Mouse (Mus musculus): ENCODE results near the gene Nipsnap2.

The Nipsnap2 gene

DNA sequence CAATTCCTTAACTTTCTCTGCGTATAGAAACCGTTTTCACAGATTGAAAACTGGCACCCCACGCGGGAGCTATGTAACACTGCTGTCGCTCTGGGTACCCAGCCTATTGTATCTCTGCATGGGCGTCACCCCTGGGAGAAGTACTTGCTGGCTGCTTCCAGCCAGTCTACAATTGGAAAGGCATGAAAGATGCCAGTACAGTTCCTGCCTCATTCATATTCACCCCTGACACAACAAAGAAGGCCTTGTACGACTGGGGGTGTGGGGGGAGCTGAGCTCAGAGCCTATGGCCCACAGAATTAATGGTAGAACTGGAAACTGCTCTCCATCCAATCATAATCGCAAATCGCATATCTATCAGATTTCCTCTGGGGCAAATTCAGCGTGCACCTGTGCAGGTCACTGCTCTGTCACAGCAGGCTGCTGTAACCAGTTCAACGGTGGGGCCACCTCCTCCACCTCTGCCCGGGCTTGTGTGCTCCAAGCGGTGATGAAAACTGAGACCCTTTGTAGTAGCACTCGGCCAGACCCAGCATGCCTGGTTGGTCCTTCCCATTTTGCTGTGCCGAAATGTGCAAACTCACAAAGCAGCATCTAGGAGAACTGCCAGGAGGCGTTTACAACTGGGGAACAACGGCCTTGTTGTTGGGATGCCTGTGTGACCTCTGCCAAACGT, 37.1 kb downstream of the Nipsnap2 start:
- 48% methylated on average over 18 of the region's 18 CpGs for WGBS

DNA sequence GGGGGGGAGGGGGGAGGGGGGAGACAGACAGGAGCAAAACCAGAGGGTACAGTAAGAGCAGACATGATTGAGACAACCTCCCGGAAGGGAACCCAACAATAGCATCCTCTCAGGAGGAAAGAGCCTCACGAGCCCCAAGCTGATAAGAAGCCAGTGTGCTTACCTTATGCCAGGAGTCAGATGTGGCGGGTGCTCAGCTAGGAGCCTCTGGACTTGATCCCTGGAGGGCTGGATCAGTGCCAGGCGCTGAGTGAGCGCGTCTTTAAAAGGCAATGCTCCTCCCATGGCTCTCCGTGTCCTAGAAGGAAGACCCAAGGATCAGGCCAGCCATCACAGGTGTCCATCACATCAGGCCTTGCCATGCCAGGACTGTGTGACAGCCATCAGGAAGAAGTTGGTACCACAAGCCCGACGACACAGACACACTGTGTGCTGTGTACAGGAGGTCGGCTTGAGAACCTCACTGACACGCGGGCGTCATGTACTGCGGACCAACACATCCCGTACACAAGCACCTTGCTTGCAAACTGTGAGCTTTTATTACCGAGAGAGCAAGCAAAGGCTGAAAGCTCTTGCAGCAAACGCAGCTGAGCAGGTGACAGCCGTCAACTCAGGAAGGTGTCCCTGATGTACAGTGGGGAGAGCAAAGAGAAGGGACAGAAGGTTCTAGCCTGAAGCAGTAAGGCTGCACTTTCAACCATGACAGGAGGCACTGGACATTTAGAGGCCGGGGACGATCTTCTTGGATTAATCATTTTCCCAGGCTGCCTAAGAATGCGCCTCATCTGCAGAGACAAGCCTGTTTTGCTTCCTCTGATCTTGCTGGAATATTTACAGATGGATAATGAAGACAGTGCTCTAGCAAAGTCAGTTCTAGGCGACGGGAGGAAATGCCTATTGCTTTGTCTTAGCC, 45.8 kb downstream of the Nipsnap2 start:
- 87% methylated on average over 23 of the region's 23 CpGs for WGBS

DNA sequence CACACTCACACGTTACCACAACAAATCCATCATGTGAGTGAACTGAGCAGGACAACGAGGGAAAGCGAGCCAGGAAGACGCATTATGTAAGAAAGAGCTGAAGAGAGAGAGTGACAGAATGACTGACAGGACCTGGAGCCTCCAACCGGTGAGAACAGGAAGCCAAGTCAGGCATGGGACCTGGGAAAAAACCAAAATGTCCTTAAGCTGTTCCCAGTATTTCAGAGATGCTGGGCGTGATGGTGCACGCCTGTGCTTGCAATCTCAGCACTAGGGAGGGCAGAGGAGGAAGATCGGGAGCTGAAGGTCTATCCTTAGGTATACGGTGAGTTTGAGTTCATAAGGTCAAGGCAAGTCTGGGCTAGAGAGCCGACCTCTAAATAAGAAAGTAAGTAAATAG, 47.6 kb downstream of the Nipsnap2 start:
- WGBS, result 86% methylated on average over 10 of the region's 10 CpGs

DNA sequence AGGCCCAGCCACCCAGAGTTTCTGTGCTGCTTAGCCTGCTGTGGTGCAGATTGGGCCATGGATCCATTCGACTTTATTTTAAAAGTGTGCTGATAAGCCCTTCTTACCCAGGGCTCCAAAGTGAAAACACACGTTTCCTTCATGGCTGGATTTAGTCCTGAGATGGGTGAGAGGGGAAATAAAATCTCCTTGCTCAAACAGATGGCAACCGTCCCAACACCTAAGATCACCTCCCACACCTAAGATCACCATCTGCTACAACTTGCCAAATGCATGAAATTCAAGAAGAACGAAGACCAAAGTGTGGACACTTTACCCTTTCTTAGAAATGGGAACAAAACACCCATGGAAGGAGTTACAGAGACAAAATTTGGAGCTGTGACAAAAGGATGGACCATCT, 48.5 kb downstream of the Nipsnap2 start:
- WGBS, result 71% methylated on average over 4 of the region's 4 CpGs

DNA sequence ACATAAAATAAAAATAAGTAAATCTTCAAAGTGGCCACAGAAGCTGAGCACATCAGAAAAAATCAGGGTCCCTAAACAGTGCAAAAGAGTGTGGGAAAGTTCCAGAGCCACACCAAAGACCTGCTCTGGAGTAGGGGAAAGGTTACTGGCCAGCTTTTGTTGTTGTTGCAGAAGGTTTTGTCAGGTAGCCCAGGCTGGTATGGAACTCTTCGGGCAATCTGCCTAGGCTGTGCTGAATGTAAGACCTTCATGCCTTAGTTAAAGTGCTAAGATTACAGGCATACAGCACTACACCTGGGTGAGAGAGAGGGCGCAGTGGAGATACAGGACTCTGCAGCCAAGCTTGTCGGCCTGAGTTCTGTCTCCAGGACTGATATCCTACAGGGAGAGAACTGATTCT, 49.8 kb downstream of the Nipsnap2 start:
- WGBS, result 83% methylated on average over 3 of the region's 3 CpGs

DNA sequence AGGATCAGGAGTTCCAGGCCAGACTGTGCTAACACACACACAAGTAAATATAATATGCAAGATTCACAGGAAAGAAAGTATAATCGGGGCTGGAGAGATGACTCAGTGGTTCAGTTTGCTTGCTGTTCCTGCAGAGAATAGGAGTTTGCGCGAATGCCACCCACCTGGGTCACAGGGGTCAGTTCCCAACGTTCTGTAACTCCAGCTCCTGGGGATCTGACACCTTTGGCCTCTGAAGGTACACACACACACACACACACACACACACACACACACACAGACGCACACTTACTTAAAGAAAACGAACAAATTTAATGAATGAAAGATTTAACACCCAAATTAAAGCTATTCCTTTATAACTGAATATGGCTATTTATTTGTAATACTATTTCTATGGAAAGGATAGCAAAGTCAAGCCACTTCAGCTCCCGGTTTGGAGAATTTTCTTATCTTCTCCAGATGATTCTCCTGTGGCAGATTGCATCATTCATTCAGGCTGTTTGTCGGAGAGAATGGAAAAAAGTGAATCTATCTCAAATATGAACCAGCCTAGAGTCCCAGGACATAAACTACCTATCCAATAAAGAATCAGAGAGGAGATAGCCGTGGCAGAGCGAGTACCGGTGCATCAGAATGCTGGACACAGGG, 53.6 kb downstream of the Nipsnap2 start:
- 35% methylated on average over 11 of the region's 11 CpGs for WGBS

DNA sequence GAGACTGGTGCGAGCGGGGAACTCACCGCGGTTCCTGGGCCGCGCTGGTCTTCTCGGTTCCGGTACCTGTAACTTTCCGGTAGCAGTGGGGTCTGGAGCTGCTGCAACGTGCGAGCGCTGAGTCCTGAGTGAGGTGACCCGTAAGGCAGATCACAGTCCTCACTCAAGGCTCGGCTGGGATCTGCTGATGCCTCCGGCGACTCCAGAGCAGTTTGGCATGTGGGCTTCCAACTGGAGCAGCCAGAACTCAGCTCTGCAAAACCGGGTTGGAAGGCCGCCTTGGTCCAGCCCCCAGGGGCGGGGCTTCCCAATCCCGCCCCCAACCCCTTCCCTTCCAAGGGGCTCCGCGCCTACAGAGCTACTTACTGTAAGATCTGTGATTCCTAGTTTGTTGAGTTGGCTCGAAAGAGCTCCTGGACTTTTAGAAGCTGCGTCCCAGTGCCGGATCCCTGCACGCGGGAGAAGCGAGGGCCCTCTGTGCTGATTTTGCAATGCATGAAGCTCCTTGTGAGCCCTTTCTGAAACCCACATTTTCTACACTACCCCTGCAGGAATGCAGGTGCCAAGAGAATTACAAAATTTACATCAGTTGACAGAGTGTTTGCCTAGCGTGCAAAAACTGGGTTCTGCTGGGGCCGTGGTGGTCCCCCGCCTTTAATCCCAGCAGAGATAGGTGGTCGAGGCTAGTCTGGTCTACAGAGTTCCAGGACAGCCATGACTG, 54.3 kb downstream of the Nipsnap2 start:
- under 1% methylated on average over 32 of the region's 32 CpGs for WGBS

DNA sequence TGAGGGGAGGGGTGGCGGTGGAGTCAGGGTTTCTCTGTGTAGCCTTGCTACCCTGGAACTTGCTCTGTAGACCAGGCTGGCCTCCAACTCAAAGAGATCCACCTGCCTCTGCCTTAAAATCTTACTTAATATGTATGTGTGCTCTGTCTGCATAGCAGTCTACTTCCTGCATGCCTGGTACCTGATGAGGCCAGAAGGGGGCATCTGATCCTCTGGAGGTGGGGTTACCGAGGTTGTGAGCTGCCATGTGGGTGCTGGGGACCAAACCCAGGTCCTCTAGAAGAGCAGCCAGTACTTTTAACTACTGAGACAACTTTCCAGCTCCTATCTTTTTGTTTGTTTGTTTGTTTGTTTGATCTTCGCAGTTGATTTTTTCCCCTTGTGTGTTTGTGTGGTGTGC, 55.3 kb downstream of the Nipsnap2 start:
- WGBS, result 90% methylated on average over 3 of the region's 3 CpGs

DNA sequence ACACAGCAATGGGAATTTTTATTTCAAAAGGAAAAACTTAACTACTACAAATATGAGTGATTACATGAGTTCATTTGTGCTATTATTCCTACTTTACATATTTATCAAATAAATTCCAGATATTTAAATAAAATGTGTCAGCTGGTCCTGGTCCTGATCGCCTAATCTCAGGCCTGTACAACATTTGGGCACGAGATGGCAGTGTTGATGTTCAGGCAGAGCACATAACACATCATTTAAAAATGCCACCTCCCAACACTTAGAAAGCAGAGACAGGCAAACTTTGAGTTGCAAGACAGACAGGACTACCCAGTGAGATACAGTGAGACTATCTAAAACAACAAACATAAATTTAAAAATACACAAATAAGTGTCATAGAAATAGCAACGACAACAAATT, 57.3 kb downstream of the Nipsnap2 start:
- WGBS, result 38% methylated on average over 3 of the region's 3 CpGs

DNA sequence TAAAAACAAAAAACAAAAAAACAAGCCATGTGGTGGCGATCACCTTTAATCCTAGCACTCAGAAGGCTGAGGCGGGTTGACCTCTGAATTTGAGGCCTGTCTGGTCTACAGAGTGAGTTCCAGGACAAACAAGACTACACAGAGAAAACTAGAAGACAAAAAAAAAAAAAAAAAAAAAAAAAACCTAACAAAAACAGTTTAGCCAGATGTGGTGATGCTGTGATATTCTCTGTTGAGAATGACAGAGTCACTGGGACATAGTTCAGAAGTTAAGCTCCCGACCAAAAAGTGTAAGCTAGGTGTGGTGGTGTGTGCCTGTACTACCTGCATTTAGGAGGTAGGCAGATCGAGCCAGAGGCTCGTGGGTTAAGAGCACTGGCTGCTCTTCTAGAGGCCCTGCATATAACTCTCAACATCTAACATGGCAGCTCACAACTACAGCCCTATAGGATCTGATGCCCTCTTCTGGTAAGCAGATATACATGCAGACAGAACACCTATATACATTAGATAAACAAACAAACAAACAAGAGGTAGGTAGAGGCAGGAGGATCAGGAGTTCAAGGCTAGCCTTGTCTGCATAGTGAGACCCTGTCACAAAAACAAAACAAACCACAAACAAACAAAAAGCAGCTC, 60.5 kb downstream of the Nipsnap2 start:
- WGBS, result 90% methylated on average over 5 of the region's 5 CpGs

DNA sequence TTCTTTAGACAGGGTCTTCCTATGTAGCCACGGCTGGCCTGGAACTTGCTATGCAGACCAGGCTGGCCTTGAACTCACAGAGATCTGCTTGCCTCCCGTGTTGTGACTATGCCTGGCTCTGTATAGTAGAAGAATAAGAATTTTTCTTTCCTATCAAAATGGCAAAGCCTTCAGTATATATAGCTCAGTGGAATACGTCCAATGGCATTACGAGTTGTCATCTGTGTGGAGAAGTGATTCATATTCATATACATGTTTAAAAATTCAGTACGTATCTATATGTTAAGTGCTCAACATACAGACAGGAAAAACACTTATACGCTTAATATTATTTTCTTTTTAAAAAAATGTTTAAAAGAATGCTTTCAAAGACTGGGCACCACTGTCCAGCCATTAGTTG, 61.3 kb downstream of the Nipsnap2 start:
- WGBS, result 47% methylated on average over 6 of the region's 6 CpGs

DNA sequence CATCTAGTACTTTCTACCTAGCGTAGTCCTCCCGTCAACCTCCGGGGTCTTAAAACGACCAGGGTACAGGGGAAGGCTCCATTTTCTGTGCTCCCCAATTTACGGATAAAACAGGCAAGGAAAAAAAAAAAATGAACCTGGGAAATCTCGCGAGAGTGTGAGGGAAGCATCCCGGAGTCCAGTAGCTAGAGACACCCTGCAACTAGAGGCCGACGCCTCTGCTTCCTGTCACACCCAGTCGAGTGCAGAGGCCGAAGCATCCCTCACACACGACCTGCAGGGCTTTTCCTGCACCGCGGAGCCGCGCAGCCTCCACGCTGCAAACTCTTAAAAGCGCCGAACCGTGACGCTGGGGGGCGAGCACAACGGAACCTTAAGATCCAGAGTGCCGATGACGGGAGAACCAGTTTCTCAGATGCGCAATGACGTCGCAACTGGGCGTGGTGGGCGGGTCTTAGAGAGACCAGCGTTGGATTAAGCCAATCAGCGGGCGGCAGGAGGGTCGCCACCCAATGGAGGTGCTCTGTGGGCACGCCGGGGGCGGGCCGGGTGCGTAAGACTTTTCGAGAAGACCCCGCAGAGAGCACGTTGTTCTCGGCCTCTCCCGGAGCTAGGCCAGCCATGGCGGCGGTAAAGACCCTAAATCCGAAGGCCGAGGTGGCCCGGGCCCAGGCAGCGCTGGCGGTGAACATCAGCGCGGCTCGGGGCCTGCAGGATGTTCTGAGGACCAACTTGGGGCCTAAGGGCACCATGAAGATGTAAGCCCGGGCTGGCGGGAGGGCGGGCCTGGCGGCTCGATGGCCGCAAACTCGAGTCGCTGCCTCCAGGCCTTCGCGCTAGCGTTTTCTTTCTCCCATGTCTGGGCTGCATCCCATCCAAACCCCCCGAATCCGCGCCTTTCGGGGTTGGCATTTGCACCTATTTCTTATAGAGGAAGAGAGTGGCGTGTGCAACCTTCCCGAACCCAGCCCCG, 62.2 kb downstream of the Nipsnap2 start, which contains the start of gene Psph:
Gene Psph (minus strand): TSS at position 632 of the 973 bp plus-strand sequence.
- under 1% methylated on average over 73 of the region's 73 CpGs for WGBS

DNA sequence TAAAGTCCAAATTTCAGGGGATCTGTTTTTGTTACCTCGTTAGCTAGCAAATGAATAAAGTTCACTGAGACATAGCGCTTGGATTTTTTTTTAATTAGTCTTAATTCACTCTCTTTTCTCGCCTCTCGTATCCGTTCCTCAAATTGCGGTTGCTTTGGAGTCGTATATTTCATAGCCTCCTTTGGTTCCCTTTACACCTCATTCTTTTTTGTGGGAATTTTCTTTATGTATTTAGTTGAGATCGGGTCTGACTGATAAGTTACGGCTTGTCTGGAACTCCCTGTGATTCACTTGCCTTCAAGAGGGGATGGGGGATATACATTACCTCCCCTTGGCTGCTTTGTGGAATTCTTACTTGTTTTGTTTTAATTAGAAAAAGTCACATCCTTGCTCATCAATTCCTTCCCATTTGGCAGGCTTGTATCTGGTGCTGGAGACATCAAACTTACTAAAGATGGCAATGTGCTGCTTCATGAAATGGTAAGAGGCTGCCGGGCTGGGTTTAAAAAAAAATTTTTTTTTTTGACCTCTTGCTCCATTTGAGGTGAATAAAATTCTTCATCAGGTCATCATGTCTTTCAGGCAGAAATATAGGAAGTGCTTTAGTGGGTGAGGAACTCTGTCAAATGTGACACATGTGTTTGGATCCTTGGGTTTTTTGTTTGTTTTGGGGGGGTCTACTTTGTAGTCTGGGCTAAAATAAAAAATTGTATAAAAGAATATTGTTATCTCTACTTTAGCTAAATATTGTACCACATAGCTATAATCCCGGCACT, 63.1 kb downstream of the Nipsnap2 start:
- 8% methylated on average over 11 of the region's 11 CpGs for WGBS

DNA sequence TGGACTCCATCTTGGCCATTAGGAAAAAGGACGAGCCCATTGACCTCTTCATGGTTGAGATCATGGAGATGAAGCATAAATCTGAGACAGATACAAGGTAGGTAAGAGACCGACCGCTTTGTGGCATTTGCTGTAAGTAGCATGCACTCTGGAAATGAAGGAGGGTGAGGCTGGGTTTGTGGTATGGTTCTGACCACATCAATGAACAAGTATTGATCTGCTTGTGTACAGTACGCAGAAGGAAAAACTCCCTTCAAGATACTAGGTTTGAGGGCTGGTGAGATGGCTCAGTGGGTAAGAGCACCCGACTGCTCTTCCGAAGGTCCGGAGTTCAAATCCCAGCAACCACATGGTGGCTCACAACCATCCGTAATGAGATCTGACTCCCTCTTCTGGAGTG, 65.7 kb downstream of the Nipsnap2 start:
- 88% methylated on average over 7 of the region's 8 CpGs for WGBS

Measured in cerebral cortex, adult 2 months (tissue).